In genomic region chr6:48609512-48609911, GRCm38 (mm10) we compare ENCODE assay signal across 22 mouse cellular contexts. TPM values are rescaled to one million over a fixed set of nuclear protein-coding genes. Genes with fewer than 3 reads are reported as not detected.
DNase-seq lines count a peak whose midpoint lies in the region; ATAC-seq and TF ChIP-seq lines count a peak whose summit lies in the region.
"Had no signal": no experiment of that assay in that cellular context is flagged by ENCODE, and none has a peak within 500 bp of the region (broad histone marks: within the 10 kb centered on the region; RNA-seq: fewer than 3 reads in every experiment).

No protein-coding gene starts in this region.

- no peak overlapping the region for H3K4me2 ChIP-seq in liver, embryonic 16.5 days (ENCODE audit: low read depth, low read length)
- H3K4me2 ChIP-seq in kidney, embryonic 15.5 days = no peak overlapping the region
- H3K4me2 ChIP-seq: embryonic facial prominence, embryonic 12.5 days; heart, embryonic 15.5 days; hindbrain, embryonic 14.5 days; lung, embryonic 14.5 days; neural tube, embryonic 13.5 days had no signal

- no peaks in the 10 kb centered on the region for H3K27me3 ChIP-seq in heart, embryonic 10.5 days (ENCODE audit: insufficient read depth, poor library complexity, severe bottlenecking)
- H3K27me3 ChIP-seq in liver, embryonic 16.5 days (ENCODE audit: control insufficient read depth, insufficient read depth, low read depth, low read length) = no peaks in the 10 kb centered on the region
- H3K27me3 ChIP-seq in kidney, embryonic 15.5 days = no peaks in the 10 kb centered on the region
- H3K27me3 ChIP-seq: embryonic facial prominence, embryonic 12.5 days; heart, embryonic 15.5 days; neural tube, embryonic 13.5 days had no signal

- H3K27ac ChIP-seq in heart, embryonic 10.5 days = 0 out of 2 replicates have a peak overlapping the region, but pooled peaks have one; percentile 13
- no peak overlapping the region for H3K27ac ChIP-seq in ES-E14 (ENCODE audit: insufficient read depth, low read depth, low read length, poor library complexity, severe bottlenecking)
- no peak overlapping the region for H3K27ac ChIP-seq in liver, embryonic 16.5 days (ENCODE audit: low read length)
- H3K27ac ChIP-seq in kidney, embryonic 15.5 days = no peak overlapping the region
- H3K27ac ChIP-seq: embryonic facial prominence, embryonic 12.5 days; heart, embryonic 15.5 days; hindbrain, embryonic 14.5 days; macrophage; neural tube, embryonic 13.5 days had no signal

- H3K9me3 ChIP-seq in heart, embryonic 10.5 days = no peaks in the 10 kb centered on the region
- no peaks in the 10 kb centered on the region for H3K9me3 ChIP-seq in ES-E14 (ENCODE audit: control insufficient read depth, insufficient read depth, low read depth, low read length)
- no peaks in the 10 kb centered on the region for H3K9me3 ChIP-seq in liver, embryonic 16.5 days (replicated peaks; ENCODE audit: control insufficient read depth, low read length)
- H3K9me3 ChIP-seq in kidney, embryonic 15.5 days (replicated peaks) = no peaks in the 10 kb centered on the region
- H3K9me3 ChIP-seq: embryonic facial prominence, embryonic 12.5 days; heart, embryonic 15.5 days; neural tube, embryonic 13.5 days had no signal

- H3K36me3 ChIP-seq in heart, embryonic 10.5 days = peaks cover 18% of the 10 kb centered on the region
- H3K36me3 ChIP-seq in ES-E14 (ENCODE audit: control insufficient read depth, insufficient read depth, low read length, poor library complexity, severe bottlenecking) = no peaks in the 10 kb centered on the region
- no peaks in the 10 kb centered on the region for H3K36me3 ChIP-seq in liver, embryonic 16.5 days (ENCODE audit: control insufficient read depth, insufficient read depth)
- H3K36me3 ChIP-seq in kidney, embryonic 15.5 days = peaks cover 20% of the 10 kb centered on the region

- WGBS in heart, embryonic 10.5 days = 51% methylated on average over 7 of the region's 7 CpGs
- 32% methylated on average over 7 of the region's 7 CpGs for WGBS in liver, embryonic 16.5 days (ENCODE audit: insufficient replicate concordance)
- 83% methylated on average over 7 of the region's 7 CpGs for WGBS in kidney, embryonic 15.5 days

- in situ Hi-C loops in ES-E14 (cut with MboI; ENCODE audit: low sequenced_read_pairs in 2 of 2, unreplicated experiment in 2 of 2) = no loop called here

- no peak overlapping the region for H3K4me3 ChIP-seq in heart, embryonic 10.5 days
- H3K4me3 ChIP-seq in ES-E14 (ENCODE audit: insufficient read depth in 1 of 2, low read depth in 1 of 2, low read length in 2 of 2, poor library complexity in 1 of 2, severe bottlenecking in 1 of 2) = no peak overlapping the region
- no peak overlapping the region for H3K4me3 ChIP-seq in liver, embryonic 16.5 days (ENCODE audit: low read depth, low read length)
- H3K4me3 ChIP-seq in kidney, embryonic 15.5 days (replicated peaks) = no peak overlapping the region
- H3K4me3 ChIP-seq: embryonic facial prominence, embryonic 12.5 days; heart, embryonic 15.5 days; neural tube, embryonic 13.5 days had no signal

- peak; percentile 25; the same call in 1 of the 2 replicates for ATAC-seq in common myeloid progenitor, adult 5-6 weeks (replicated peaks; ENCODE audit: low read depth, poor library complexity, severe bottlenecking)
- ATAC-seq in liver, embryonic 16.5 days (ENCODE audit: low read depth) = 0 out of 2 replicates have a peak, but pooled peaks have one; percentile 11
- no peak for ATAC-seq in kidney, embryonic 15.5 days (replicated peaks; ENCODE audit: low FRiP score)
- ATAC-seq: forebrain, postnatal 0 days; intestine, embryonic 16.5 days had no signal

- peaks cover 17% of the 10 kb centered on the region; the same call in 1 of the 2 replicates for H3K4me1 ChIP-seq in heart, embryonic 10.5 days
- peaks cover 0 to 5% of the 10 kb centered on the region in 2 experiments; a peak in 1 of 4 replicates for H3K4me1 ChIP-seq in ES-E14 (ENCODE audit: control insufficient read depth in 2 of 2, insufficient read depth in 2 of 2, low read length in 2 of 2, poor library complexity in 1 of 2)
- no peaks in the 10 kb centered on the region for H3K4me1 ChIP-seq in liver, embryonic 16.5 days (ENCODE audit: control insufficient read depth, low read depth, low read length)
- no peaks in the 10 kb centered on the region for H3K4me1 ChIP-seq in kidney, embryonic 15.5 days
- H3K4me1 ChIP-seq: embryonic facial prominence, embryonic 12.5 days had no signal

- DNase-seq in heart, embryonic 10.5 days (ENCODE audit: low spot score) = no peak
- no peak for DNase-seq in heart, adult 11 months
- no peak for DNase-seq in ES-E14 (ENCODE audit: low read depth, low spot score)
- no peak for DNase-seq in adrenal gland, postnatal 25 days
- DNase-seq: forebrain, postnatal 0 days; kidney, postnatal 10 days; layer of hippocampus, adult 9-11 months; lung, embryonic 14.5 days; right cerebral cortex, postnatal 4 days; thymus, postnatal 14 days had no signal

- H3K9ac ChIP-seq in ES-E14 (ENCODE audit: insufficient read depth, low read depth, low read length, poor library complexity, severe bottlenecking) = 0 out of 2 replicates have a peak overlapping the region, but pooled peaks have one; percentile 4
- H3K9ac ChIP-seq in liver, embryonic 16.5 days (ENCODE audit: low read depth, low read length) = no peak overlapping the region
- no peak overlapping the region for H3K9ac ChIP-seq in kidney, embryonic 15.5 days
- H3K9ac ChIP-seq: embryonic facial prominence, embryonic 12.5 days; forebrain, postnatal 0 days; heart, embryonic 15.5 days; hindbrain, embryonic 14.5 days; lung, embryonic 14.5 days; neural tube, embryonic 13.5 days had no signal

TF ChIP-seq in ES-E14, 5 proteins besides CTCF, POLR2A, EP300 and RAD21:
- TF ChIP-seq ZNF384 (IDR thresholded peaks at IDR 0.05; ENCODE audit: low read depth, low read length) (no peak), CHD2 (IDR thresholded peaks at IDR 0.05; ENCODE audit: low read depth, low read length) (no peak), MAFK (IDR thresholded peaks at IDR 0.05; ENCODE audit: insufficient read depth, low read depth, low read length) (no peak), HCFC1 (IDR thresholded peaks at IDR 0.05; ENCODE audit: borderline replicate concordance, insufficient read depth, low read length) (no peak)

RNA-seq across cellular contexts. Expression of gene Zfp775, which starts 7.6 kb away (rescaled TPM):
- polyA plus RNA-seq in heart, embryonic 10.5 days (2016; fragmentation: Nextera tagmentation; extraction: Ambion mirVana) = 7.7 and 8.9 TPM in 2 replicates
- 3.5 and 3.8 TPM in 2 replicates for total RNA-seq in ES-E14 (2012; rRNA removed)
- 2.1 and 3.3 TPM in 2 replicates for total RNA-seq in common myeloid progenitor, adult 5-6 weeks (2017)
- 2.2 and 2.3 TPM in 2 replicates for polyA plus RNA-seq in liver, embryonic 16.5 days (2015; fragmentation: Nextera tagmentation; extraction: Ambion mirVana)
- 7.0 and 7.9 TPM in 2 replicates for polyA plus RNA-seq in kidney, embryonic 15.5 days (2015; fragmentation: Nextera tagmentation; extraction: Ambion mirVana)
- total RNA-seq in adrenal gland, postnatal 25 days (2021) = 8.2 and 15.4 TPM in 2 replicates

RNA-seq across cellular contexts. Expression of gene Gm44965, which starts 15.8 kb away (rescaled TPM):
- polyA plus RNA-seq in heart, embryonic 10.5 days (2016; fragmentation: Nextera tagmentation; extraction: Ambion mirVana) = 0.49 TPM in 1 of 2 replicates, not detected in the other
- total RNA-seq in ES-E14 (2012; rRNA removed) = not detected in 2 replicates
- not detected in 2 replicates for total RNA-seq in common myeloid progenitor, adult 5-6 weeks (2017)
- not detected in 2 replicates for polyA plus RNA-seq in liver, embryonic 16.5 days (2015; fragmentation: Nextera tagmentation; extraction: Ambion mirVana)
- not detected in 2 replicates for polyA plus RNA-seq in kidney, embryonic 15.5 days (2015; fragmentation: Nextera tagmentation; extraction: Ambion mirVana)
- total RNA-seq in adrenal gland, postnatal 25 days (2021) = not detected in 2 replicates
- total RNA-seq: forebrain, postnatal 0 days; left cerebral cortex, postnatal 10 days had no signal
- polyA plus RNA-seq: embryonic facial prominence, embryonic 12.5 days; forebrain, postnatal 0 days; heart, embryonic 15.5 days; intestine, embryonic 16.5 days; lung, embryonic 14.5 days; macrophage; neural tube, embryonic 13.5 days; stomach, embryonic 14.5 days had no signal

RNA-seq across cellular contexts. Expression of gene Repin1, which starts 15.8 kb away (rescaled TPM):
- 31.9 and 33.2 TPM in 2 replicates for polyA plus RNA-seq in heart, embryonic 10.5 days (2016; fragmentation: Nextera tagmentation; extraction: Ambion mirVana)
- total RNA-seq in ES-E14 (2012; rRNA removed) = 17.4 and 22.8 TPM in 2 replicates
- 19.7 and 23.1 TPM in 2 replicates for total RNA-seq in common myeloid progenitor, adult 5-6 weeks (2017)
- polyA plus RNA-seq in liver, embryonic 16.5 days (2015; fragmentation: Nextera tagmentation; extraction: Ambion mirVana) = 11.7 and 14.0 TPM in 2 replicates
- 43.8 and 47.3 TPM in 2 replicates for polyA plus RNA-seq in kidney, embryonic 15.5 days (2015; fragmentation: Nextera tagmentation; extraction: Ambion mirVana)
- total RNA-seq in adrenal gland, postnatal 25 days (2021) = 66.1 and 67.8 TPM in 2 replicates

RNA-seq across cellular contexts. Expression of gene AI854703, which starts 17.1 kb away (rescaled TPM):
- polyA plus RNA-seq in heart, embryonic 10.5 days (2016; fragmentation: Nextera tagmentation; extraction: Ambion mirVana) = 0.90 and 1.6 TPM in 2 replicates
- 0.67 and 0.90 TPM in 2 replicates for total RNA-seq in ES-E14 (2012; rRNA removed)
- 1.6 and 2.2 TPM in 2 replicates for total RNA-seq in common myeloid progenitor, adult 5-6 weeks (2017)
- polyA plus RNA-seq in liver, embryonic 16.5 days (2015; fragmentation: Nextera tagmentation; extraction: Ambion mirVana) = 0.13 and 0.19 TPM in 2 replicates
- polyA plus RNA-seq in kidney, embryonic 15.5 days (2015; fragmentation: Nextera tagmentation; extraction: Ambion mirVana) = 3.0 and 3.1 TPM in 2 replicates
- 1.7 and 3.4 TPM in 2 replicates for total RNA-seq in adrenal gland, postnatal 25 days (2021)

RNA-seq across cellular contexts. Expression of gene Gm45021, which starts 20.1 kb away (rescaled TPM):
- not detected in 2 replicates for polyA plus RNA-seq in heart, embryonic 10.5 days (2016; fragmentation: Nextera tagmentation; extraction: Ambion mirVana)
- not detected in 2 replicates for total RNA-seq in ES-E14 (2012; rRNA removed)
- not detected in 2 replicates for total RNA-seq in common myeloid progenitor, adult 5-6 weeks (2017)
- not detected in 2 replicates for polyA plus RNA-seq in liver, embryonic 16.5 days (2015; fragmentation: Nextera tagmentation; extraction: Ambion mirVana)
- polyA plus RNA-seq in kidney, embryonic 15.5 days (2015; fragmentation: Nextera tagmentation; extraction: Ambion mirVana) = not detected in 2 replicates
- not detected in 2 replicates for total RNA-seq in adrenal gland, postnatal 25 days (2021)
- total RNA-seq: forebrain, postnatal 0 days; gastrocnemius, adult 8-10 months; left cerebral cortex, postnatal 10 days had no signal
- polyA plus RNA-seq: embryonic facial prominence, embryonic 12.5 days; forebrain, postnatal 0 days; heart, embryonic 15.5 days; hindbrain, embryonic 14.5 days; intestine, embryonic 16.5 days; lung, embryonic 14.5 days; macrophage; neural tube, embryonic 13.5 days; stomach, embryonic 14.5 days had no signal
